Mouse (Mus musculus) kidney, adult 18-20 months (tissue): Measurements from ENCODE around the gene Pam.

ENCODE experiments used
- DNase-seq: peaks from one replicate; pipeline ENCODE4 v3.0.0; 2021

Pam gene

GRCm38 (mm10) chr1:98078735-98079134 is 16.7 kb downstream of the Pam start:
- DNase-seq, result no peak

- no peak for DNase-seq
Measured at GRCm38 (mm10) chr1:98073826-98074225, 21.6 kb downstream of the Pam start.

DNA sequence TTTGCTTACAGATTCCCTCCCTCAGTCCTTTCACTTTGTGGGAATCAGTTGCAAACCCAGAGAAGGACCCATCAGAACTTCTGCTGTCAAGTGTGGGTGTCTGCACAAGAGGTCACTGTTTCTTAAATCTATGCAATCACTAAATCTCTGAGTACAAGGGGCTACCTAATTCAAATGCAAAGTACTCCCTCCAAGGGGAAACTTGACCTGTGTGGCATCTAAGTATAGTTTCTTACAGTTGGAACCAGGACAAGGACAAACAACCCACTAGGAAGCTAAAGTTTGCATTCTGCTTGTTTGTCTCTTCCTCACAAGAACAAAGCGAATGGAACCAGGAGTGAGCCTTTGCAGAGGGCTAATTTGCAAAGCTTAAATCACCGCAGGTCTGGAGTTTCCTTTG is 22.3 kb downstream of the Pam start:
- DNase-seq, result no peak

DNA sequence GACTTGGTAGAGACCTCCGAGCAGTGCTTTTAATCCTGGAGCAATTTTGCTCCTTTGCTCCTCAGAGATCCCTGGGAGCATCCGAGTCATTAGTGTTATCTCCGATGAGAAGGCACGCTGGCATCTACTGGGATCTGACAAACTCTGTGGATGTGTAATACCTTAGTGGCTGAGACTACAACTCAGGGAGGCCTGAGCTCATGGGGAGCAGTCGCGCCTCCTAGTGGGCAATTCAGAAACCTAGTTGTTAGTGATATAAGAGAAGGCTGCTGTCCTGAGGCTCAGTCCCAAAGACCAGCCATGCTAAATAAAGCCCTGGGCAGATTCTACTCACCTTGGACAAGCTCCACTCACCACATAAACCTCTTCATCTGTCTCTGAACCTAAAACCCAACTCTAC is 23.4 kb downstream of the Pam start:
- no peak for DNase-seq

DNA sequence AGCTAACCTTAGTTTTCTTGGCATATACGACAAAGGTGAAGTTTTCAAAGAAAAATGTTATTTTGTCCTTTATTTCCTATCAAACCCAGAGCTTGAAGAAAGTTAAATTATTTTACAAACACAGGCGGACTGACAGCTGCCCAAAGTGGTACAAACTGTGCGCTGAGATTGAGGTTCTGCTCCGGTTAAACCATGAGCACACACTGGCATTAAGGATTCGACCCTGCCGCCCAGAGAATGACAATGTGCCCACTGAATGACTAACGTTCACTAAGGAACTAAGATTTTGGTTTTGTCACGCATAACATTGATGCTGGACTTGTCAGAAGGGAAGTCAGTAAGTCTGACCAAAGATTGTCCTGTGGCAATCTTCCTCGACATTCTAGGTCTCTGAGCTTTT is 24.0 kb downstream of the Pam start:
- DNase-seq, result no peak

DNA sequence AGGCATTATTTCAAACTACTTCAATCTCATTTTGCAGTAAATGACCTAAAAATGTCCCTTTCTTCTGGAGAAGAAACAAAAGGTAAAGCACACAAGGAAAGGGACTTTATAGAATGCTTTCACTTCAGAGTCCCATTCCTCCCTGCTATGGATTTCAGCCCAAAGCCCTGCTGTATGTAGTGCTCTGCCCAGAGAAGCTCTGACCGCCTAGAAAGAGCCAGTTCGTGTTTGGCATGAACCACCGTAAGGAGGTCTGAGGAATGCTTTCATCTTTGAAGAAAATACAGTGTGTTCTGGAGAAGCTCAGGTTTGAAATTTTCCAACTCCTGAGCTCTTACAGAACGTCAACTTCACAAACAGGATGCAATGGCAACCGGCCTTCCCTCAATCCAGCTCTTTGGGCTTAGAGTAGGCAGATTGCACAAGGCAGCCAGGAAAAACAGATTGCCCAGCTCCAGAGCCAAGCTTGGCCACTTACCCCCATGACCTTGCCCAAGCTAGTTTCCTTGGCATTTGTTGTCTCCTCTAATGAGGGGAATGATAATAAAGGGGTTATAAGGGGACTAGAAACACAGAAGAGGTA is 24.6 kb downstream of the Pam start:
- no peak for DNase-seq

DNA sequence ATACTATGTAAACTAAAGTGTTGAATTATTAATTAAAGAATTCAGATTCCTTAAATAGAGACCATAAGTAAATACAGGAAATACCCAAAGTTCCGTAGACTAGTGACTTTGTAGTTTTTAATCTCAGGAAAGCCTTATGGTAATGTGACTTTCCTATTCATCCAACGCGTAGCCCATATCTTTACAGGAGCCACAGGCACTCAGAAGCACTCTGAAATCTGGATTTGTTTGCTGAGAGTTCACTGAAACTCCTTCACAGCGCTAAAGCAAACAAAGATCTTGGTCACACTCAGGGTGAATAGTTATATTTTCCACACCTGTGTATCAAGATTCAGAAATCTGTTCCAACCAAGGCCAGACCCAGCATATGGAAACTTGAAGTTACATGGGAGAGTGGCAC is 27.3 kb downstream of the Pam start:
- DNase-seq, result no peak

GRCm38 (mm10) chr1:98062074-98062473 is 33.4 kb downstream of the Pam start:
- no peak for DNase-seq

- DNase-seq, result no peak
Measured at GRCm38 (mm10) chr1:98059401-98059800, 36.0 kb downstream of the Pam start.

DNA sequence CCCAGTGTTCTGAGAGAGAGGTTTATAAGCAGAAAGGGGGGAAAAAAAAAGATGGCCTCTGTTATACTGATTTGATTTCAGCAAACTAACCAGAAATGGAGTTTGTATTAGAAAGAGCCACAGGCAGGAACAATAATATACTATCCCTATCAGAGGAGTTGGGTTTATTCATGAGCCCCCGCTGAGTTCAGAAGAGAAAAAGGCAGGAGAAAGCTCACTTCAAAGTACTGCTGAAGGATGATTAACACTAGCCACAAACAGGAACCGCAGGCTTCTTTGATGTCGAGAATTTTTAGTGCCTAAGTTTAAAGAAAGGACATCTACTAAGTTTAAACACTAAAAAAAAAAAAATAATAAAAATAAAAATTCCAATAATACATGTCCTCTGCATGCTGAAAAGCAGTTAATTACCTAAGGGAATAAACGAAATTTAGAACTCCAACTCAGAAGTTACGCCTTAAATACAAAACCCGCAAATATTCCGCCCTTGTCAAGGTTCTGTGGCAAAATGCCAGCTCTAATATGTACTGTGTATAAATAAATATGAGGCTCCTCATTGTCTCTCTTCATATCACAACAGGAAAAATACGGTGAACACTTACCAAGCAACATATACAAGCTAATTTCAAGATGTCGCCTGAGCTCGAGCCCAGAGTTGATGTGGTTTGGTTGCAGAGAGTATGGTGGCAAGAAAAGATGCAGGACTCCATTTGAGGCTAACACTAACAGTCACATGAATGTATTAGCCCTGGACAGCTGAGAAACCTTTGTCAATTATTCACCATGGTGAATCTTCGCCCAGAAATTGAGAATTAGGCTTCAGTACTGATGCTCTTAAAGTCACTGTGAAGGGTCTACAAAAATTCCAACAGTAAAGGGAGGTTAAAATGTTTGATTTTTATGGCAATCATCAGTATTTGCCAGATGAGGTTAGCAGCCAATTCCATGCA is 38.2 kb downstream of the Pam start:
- DNase-seq, result peak; percentile 11

DNA sequence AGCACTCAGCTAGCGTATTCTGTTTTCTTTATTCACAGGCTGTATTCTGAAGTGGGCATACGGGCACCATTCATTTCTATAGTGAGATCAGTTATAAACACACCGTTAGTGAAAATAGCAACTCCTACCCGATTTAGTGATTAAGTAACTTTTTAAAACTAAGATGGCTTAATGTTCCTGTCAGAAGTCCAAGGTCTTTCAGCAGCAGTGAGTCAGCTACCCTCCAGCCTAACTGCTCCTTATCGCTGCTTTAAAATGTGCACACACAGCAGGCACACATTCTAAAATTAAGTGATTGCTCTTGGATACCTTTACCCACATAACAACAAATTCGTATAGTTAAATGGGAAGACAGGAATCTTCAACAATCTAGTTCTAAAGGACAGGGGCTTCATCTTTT is 39.2 kb downstream of the Pam start:
- DNase-seq, result no peak

- no peak for DNase-seq
Measured at GRCm38 (mm10) chr1:98055591-98055990, 39.9 kb downstream of the Pam start.

- DNase-seq, result no peak
Measured at GRCm38 (mm10) chr1:98053994-98054393, 41.5 kb downstream of the Pam start.

- DNase-seq, result no peak
Measured at GRCm38 (mm10) chr1:98053447-98053846, 42.0 kb downstream of the Pam start.

- no peak for DNase-seq
Measured at GRCm38 (mm10) chr1:98052775-98053174, 42.7 kb downstream of the Pam start.

GRCm38 (mm10) chr1:98051039-98051438 is 44.4 kb downstream of the Pam start:
- DNase-seq, result no peak

- no peak for DNase-seq
Measured at GRCm38 (mm10) chr1:98049756-98050155, 45.7 kb downstream of the Pam start.

GRCm38 (mm10) chr1:98048218-98048801 is 47.1 kb downstream of the Pam start:
- DNase-seq, result no peak

DNA sequence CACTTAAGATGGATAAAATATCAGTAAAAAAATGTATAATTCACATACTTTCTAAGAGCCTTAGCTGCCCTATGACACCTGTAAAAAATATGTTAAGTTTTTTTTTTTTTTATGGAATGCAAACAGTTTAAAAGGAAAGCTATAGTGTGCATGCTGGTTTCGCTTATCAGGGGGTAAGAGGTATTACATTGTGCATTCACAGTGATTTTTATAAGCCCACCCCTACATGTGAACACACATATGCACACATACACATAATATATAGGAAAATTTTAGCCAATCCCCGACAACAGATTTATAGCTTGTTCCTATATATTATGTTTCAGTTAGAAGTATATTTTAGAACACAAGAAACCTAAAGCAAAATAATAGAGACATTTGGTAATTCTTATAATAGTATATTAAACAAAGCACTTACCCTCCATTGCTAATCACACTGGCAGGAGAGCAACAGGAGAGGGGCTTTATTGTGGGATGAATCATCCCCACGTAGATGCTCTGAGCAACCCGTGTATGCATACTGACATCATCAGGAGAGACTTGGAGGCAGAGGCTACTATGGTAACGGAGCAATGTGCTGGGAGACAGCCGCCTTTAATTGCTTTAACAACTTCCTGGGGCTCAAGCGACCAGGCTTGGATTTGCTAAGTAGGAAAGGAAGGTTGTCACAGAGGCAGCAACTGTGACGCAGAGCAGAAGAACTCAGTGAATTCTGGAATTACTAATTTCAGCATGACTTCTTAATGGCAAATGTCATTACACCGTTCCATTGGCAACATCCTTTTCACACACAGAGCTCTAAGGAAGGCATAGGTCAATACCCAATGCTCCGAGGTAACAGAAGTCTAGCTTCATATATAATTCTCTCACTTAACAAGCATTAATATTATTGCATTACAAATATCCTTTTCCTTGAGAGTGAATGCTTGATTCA is 47.9 kb downstream of the Pam start:
- DNase-seq, result no peak

DNA sequence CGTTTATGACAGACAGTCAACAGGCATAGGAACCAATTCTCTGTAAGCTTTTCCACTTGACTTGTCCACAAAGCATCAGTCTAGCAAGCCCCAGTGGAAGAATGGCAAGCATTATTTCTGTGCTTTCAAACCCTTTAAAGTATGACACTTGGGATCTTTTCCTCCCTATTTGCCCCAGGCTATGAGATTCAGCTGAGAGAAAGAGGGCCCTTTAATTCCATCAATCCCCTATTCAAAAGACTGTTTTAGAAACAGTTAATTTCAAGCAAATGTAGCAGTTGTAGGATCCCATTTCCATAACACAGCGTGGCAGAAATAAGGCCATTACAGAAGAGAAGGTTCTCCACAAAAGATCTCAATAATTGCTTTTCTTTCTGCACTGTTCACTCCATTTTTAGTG is 53.0 kb downstream of the Pam start:
- DNase-seq, result no peak

- no peak for DNase-seq
Measured at GRCm38 (mm10) chr1:98038252-98038651, 57.2 kb downstream of the Pam start.

DNA sequence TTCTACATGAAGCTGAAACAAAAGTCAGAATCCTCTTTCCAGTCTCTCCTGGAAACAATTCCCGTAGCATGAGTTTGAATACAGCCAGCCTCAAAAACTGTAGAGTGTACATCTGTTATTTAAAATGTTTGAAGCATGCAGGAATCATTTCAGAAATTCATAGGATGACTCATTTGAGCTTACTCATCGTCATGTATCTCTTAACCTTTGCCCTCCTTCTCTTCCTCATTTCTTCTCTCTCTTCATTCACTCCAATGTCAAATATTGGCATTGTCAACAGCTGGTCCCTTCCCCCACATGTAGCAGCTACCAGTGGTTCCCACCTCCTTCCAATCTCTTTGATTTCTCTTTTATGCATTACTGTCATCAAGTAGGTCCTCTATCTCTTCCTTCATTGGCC is 59.7 kb downstream of the Pam start:
- DNase-seq, result no peak

GRCm38 (mm10) chr1:98031802-98032201 is 63.6 kb downstream of the Pam start:
- DNase-seq, result no peak
